Mouse (Mus musculus) adipocyte (in vitro differentiated cells): Measurements from ENCODE around the gene Dirc2.
A peak's percentile ranks its signal among the peaks of the same experiment; 100 is the strongest.

Experiments used
- DNase-seq: peaks from one replicate; pipeline ENCODE4 v3.0.0-alpha.2; 2016; ENCODE audit warnings: low spot score

Gene Dirc2

DNA sequence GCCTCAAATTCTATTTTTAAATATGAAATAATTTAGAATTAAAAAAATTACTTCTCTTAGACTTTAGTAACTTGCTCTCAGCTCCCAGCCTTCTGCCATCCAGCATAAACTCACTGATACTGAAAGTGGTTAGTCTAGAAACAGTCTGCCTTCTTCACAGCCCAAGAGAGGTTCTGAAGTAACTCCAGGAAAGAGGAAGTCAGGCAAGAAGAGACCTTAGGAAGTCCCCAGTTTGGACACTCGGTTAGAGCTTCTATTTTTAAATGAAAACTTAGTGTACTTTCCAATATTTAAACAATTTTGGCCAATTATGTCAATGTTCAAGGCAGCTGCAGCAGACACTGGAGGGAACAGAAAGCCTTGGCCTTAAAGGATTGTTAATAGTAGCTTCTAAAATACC, 29.6 kb downstream of the Dirc2 start:
- peak; percentile 33 for DNase-seq

DNA sequence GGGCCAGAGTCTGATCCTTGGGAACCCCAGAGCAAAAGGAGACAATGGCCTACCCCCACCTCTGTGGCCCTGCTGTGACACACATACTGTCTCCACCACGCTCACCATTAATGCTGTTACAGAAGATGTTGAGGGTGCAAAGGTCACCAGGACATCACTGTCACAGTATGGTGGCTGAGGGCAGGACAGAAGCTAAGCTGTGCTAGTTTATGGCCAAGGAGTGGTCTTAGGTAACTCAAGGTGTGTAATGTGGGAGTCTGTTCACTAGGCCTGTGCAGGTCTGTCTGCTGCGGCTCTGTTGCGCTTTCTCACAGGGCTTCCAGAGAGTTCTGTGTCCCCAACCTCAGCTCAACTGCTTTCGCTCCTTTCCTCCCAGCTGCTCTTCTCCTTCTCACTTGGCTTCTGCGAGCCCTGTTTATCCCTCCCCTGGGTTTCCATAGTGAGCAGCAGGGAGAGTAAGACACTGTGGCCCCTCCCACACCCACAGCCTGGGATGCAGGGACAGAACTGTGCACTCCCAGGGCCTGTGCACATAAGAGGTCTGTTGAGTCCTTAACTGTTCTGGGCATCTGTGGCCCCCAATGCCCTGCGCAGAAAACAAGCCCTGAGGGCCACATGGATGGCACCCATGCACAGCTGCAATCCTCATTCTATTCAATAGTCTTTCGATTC, 30.9 kb downstream of the Dirc2 start:
- DNase-seq: no peak

DNA sequence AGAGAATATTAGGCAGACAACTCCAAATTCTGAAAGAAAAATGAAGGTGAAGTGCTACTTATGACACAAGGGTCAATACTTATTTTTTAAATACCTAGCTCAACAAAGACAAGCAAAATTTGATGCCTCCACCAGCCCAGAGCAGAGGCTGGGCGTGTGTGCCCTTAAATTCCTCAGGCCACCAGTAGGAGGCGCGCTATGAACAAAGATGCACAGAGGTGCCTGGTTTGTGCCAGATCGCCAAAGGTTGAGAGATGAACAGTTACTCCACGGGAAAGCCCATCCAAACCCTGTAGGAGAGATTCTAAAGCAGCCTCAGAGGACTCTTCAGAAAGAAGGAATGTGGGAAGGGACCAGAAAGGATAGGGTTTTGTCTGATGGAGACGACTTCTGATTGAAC, 35.1 kb downstream of the Dirc2 start:
- peak; percentile 87 for DNase-seq

DNA sequence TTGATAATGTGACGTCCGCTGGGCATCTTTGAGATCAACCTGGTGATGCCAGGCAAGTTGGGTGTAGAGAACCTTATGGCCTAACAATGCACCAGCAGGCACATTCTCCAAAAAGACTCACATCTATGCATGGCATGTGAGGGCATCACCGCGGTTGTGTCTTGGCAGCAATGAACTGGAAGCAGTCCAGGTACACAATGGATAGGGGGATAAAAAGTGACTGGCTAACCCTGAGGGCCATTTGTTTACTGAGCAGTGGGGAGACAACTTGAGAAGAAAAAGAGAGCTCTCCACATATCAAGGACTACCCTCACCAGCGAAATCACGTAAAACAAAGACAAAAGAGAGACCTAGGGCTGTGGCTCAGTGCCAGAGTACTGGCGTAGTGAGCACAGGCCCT, 37.1 kb downstream of the Dirc2 start:
- no peak for DNase-seq

DNA sequence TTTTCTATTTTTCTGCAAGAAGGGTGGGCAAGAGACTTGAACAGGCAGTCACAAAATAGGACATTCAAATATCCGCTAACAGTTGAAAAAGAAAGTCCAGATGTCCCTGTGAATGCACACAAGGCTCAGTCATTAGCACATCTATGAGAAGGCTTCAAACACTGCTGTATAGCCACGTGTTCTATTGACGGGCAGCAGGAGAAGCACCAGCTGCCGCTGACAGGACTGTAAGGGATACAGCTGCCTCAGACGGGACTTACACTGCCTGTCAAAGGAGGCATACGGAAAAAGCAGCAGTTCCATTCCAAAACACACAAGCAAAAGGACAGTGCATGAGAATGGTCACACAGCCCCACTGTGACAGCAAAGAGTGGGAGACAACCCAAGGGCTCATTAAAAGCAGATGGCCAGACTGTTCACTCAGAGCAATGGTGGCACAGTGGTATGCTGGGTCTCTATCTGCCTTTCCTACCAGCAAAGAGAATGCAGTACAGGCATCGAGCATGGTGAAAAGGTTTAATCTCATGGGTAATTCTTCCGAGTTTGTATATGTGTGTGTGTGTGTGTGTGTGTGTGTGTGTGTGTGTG, 39.9 kb downstream of the Dirc2 start:
- no peak for DNase-seq

DNA sequence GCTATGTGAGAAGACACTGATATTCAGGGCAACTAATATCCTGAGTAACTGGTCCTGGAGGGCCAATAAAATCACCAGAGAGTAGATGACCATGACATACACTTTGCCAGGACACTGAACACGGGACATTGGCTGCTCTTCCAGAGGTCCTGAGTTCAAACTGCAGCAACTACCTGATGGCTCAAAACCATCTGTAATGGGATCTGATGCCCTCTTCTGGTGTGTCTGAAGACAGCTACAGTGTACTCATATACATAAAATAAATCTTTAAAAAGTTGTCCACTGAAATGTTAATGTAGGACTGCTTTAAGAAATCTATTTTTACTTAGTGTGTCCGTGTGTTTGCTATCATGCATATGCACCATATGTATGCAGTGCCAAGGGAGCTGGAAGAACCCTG, 42.6 kb downstream of the Dirc2 start:
- no peak for DNase-seq

DNA sequence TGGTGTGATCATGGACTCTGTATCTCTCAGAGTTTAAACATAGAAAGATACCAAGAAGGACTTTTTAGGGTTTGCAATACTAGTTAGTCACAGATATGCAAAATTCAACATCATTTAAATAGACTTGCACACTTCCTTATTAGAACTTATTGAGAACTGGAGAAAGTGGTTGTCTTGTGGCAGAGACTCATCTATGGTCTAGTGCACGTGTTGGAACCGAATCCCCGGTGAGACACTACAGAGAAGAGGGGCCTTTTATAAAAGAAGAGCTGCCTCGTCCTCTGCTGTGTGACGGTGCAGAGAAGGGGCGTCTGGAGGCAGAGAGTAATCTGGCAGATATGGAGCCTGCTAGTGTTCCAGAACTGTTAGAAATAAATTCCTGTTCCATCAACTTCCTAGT, 44.6 kb downstream of the Dirc2 start:
- no peak for DNase-seq

DNA sequence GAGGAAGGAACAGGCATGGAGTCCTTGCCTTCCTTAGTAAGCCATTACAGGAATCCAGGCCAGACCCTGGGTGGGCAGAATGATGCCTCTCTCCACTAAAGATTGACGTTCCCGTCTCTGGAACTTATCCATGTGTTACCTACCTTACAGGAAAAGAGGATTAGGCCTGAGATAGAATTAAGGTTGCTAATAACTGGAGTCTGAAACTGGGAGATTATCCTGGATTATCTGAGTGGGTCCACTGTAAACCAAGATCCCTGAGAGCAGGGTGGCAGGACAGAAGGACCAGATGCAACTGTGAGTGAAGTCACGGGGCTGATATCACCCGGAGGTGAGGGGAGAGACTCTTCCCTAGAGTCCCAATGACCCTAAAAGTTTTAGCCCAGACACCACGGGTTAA, 51.4 kb downstream of the Dirc2 start:
- no peak for DNase-seq

DNA sequence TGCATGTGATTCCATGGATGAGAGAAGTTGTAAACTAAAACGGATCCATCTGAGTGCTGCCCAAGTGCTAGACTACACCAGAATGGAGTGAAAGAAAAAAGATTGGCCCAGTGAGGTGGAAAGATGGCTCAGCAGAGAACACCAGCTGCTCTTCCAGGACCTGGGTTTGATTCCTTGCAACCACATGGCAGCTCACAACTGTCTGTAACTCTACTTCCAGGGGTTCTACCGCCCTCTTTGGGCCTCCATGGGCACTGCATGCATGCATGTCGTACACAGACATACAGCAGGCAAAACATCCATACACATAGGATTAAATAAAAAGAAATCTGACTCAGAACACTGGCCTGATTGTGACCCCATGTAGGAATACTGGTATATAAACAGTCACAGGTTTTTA, 52.9 kb downstream of the Dirc2 start:
- no peak for DNase-seq

DNA sequence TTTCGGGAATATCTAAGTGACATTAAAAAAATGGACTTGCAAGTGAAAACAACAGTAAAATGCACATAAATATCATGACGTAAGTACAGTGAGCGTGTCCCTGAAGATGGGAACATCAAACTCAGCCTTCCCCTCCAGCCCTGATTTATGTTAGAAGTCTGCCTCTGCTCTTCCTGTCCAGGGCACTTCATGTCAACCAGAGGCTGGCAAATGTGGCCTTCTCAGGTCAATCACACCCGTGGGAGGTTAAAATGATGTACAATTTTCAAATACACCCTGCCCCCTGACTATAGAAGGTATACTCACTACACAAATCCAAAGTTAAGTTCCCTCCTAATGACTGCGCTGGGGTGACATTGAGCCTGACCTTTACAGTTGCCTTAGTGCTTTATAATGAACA, 53.4 kb downstream of the Dirc2 start:
- no peak for DNase-seq

DNA sequence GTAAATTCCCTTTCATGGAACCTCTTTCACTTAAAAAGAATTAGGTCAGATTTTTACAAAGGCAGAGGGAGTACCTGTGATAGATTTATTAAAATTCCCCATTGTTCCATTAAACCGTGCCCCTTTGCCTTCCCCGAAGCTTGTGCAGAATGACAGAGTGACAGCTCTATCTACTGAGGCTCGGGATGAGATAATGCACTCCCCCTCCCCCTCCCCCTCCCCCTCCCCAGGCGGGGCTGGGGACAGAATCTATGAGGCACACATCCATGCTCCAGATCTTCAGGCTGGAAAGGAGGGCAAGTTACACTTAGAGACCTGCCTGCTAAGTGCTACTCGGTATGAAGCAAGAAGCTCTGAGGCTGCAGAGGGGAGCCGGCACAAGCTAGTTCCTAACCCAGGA, 53.8 kb downstream of the Dirc2 start:
- DNase-seq: no peak

DNA sequence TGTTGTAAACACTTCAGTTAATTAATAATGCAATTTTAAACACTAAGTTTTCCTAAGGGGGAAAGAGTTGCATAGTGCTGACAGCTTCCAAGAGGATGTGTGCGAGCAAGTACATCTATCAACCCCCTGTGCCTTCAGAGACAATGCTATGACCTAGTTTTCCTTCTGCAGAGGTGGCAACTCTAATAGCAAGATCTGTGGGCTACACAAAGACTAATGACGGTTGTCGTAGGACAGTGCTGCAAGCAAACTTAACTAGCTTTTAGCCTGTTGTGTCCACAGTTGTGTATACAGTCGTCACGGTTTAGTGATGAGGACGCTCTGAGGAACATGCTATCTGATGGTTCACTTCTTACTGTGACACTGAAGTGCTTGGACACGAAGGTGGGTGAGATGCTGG, 54.5 kb downstream of the Dirc2 start:
- DNase-seq: no peak

DNA sequence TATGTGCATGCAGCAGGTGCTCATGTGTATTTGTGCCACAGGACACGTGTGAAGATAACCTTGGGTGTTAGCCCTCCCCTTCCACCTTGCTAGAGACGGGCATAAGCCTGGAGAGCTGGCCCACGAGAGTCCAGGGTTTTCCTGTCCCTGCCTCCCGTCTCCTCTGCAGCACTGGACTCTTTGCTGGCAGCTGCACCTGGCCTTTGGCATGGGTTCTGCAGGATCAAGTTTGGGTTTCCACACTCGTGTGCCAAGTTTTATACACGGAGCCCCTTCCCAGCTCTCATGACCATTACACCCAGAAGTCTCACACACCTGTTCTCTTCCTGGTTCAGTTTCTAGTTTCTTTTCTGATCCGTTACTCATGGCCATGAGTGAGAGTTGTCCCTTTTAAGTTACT, 55.5 kb downstream of the Dirc2 start:
- DNase-seq: no peak

DNA sequence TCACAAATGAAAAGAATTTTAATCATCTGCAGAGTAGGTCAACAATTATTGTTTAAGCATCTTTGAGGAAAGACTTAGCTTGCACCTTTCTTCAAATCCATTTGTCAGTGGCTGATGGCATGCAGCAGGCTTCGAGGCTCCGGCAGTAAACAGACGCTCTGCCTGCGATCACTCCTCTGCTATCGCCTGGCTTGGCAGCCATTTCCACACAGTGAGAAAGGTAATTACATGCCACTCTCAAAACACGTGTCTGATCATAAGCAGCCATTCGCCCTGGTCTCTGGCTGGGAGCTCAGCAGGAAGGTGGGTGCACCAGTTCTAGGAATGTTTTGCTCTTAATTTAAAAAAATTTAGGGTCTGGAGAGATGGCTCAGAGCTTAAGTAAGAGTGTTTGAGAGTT, 58.2 kb downstream of the Dirc2 start:
- no peak for DNase-seq

DNA sequence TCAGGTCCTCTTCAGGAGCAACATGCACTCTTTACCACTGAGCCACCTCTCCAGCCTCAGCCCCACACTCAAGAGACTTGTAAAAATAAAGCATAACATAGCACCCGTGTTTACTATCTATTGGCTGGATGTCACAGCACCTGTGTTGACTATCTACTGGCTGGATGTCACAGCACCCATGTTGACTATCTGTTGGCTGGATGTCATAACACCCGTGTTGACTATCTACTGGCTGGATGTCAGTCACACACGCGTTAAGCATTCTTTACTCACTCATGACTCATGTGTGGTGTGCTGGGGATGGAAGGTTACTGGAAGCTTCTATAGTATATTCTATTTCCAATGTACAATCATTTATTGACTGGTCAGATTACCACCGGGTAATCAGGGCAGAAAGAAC, 62.2 kb downstream of the Dirc2 start:
- no peak for DNase-seq

DNA sequence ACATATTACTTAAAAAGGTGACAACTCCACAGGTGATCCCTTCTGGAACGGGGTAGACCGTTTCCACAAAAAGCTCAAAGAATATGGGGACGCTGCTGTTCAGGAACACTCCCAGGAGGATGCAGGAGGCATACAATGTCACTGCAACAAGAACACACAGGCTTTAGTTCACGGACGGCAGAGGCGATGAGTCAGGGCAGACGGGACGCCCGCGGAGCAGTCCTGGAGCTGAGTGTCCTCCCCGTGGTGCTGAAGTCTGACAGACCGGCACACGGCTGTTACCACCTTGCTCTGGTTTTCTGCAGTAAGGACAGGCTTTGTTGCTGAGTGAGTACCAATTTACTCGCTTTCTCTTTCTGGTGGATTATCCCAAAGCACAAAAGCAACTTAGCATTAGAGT, 64.4 kb downstream of the Dirc2 start:
- no peak for DNase-seq

DNA sequence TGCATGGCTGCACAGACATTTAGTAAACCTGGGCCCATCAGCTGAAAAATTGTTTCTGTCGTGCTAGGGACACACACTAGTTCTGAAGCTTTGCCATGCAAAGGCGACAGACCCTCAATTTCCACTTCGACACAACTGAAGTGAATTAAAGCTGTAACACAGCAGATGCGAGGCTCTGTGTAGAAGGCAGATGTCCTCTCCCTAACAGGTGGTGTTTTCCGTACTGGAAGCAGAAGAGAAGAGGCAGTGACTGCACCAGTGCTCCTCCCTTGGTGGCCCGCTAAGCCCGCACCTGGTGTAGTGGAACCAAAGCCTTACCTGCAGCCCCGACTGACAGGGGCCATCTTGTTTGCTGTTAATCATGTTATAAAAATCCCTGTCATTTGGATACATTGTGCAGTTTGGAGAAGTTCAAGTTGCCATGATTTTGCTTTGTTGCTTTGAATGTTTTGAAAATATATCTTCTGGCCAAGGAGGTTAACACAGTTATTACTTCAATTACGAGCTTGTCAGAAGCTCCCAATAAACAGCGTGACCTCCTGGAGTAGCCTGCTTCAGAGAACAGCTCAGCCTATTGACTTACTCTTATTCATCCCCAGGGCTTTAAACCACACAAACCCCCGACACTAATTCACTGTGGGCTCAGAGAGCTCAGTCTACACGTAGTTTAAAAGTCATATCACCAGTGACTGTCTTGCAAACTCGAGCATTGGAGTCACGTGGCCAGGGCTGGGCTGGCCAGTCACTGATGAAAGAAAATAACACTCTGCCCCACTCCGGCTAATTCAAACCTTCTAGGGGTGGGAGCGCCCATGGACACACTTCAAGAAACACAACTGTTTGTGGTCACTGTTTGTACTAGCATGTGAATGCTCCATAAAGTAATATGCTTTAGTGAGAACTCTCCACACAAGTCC, 65.1 kb downstream of the Dirc2 start:
- DNase-seq: no peak

DNA sequence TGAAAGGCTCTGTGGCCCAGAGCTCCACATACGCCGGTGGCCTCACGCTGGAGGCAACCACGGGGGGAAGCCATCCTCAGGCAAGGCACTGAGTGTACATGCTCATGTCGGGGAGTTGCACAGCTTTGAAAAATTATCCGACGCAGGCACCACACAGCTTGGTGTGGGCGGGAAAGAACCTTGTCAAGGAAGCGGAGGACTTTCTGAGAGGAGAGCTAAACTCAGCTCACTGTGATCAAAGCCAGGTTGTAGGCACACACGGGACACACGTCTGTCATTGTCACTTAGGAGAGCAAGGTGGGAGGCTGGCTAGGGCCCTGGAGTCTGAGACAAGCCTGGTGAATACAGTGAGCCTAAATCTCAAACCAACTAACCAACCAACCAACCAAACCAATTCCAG, 67.3 kb downstream of the Dirc2 start:
- no peak for DNase-seq

DNA sequence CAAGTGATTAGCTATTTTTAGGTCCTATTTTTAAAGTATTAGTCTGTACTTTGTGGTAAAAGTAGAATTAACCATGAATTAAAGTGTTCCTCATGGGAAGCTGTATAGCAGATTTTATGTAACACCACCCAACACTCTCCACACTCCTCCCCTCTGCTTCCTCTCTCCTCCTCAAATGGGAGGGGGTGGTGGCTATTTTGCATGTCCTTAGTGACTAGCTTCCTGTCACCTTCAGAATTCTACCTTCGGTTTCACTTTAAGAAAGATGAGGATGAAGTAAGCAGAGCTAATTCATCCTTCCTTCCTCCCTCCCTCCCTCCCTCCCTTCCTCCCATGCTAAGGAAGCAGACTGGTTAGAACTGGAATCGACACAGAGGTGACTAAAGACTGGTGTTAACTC, 73.1 kb downstream of the Dirc2 start:
- DNase-seq: no peak

DNA sequence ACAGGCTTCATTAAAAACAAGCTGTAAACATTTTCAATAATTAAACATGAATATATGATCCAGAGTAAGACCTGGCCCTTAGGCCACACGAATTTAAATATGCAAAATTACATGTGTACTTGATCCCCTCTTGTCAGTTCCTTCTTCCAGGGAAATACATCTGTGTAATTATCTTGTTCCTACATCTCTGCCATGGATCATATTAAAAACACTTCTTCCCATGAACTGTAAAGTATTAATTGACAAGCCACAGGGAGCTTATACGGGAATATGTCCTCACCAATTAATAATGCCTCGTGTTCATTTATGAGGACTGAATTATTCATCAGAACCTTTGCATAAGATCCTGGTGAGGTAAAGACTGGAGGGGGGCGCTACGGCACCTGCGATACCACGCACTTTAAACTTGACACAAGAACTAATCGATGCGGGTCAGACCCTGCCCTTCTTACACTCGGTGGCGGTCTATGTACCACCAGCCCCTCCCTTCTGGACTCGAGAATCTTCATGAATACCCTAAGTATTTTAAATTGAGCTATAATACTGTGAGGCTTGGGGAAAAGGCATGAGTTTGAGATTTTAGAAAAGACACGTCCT, 74.8 kb downstream of the Dirc2 start:
- DNase-seq: no peak

DNA sequence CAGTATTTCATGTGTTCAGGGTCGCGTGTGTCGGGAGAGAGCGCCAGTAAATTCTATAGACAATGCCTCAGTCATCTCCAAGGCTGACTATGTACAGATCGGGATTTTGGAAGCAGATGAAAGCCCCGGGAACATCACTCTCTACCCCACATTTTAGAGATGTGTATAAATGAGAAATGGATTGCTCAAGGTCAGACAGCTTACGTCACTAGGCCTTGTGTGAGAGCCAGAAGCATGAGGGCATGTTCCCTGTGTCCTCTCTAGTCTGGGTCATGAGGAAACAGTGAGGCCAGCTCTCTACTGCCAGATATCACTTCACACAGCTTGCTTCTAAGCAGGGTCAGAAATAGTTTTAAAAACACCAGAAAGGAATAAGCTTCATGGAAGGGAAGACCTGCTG, 77.5 kb downstream of the Dirc2 start:
- peak; percentile 17 for DNase-seq

DNA sequence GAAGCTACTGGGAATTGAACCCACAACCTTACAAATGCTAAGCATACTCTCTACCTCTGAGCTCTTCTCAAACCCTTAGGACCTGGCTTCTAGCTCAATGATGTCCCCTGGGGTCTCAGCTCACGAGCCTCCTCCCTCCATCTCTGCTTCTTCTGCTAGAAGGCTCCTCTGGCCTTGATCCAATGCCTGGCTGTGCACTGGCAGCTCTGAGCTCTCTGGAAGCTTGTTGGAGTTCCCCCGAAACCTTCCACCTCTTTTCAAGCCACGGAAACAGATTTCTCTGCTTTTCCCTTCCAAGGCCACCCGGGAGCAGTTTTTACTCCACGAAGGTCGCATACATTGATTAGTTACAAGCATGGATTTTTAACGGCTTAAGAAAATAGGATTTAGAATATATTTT, 82.7 kb downstream of the Dirc2 start:
- peak; percentile 62 for DNase-seq

DNA sequence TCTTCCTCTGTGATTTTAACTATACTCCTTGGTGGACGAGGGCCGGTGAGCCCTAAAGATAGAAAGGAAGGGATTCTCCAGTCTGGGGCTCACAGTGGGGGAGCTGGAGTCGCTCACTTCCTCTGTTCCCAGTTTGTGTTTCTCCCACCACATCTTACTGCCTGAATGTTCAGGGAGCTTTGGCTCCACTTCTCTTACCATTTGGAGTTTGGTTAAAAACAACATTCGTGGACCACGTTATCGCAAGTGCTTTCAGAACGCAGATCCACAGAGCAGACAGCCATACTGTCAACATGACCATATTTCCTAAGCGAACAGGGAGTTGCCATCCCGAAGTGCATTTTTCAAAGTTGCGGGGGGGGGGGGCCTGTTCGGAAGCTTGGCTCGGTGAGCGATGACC, 84.1 kb downstream of the Dirc2 start:
- no peak for DNase-seq
